Mouse (Mus musculus) yolk sac, embryonic 10.5 days (tissue): Measurements from ENCODE around the gene Trio.
"Not testable (repeated sequence)": the region's sequence is repeated elsewhere in the genome, so short reads cannot be mapped to it uniquely, and the experiment has no call there.

ENCODE experiments used
- DNase-seq: peaks from one replicate; pipeline ENCODE4 v3.0.0-alpha.2; 2017; ENCODE audit warnings: low spot score

Gene Trio

DNA sequence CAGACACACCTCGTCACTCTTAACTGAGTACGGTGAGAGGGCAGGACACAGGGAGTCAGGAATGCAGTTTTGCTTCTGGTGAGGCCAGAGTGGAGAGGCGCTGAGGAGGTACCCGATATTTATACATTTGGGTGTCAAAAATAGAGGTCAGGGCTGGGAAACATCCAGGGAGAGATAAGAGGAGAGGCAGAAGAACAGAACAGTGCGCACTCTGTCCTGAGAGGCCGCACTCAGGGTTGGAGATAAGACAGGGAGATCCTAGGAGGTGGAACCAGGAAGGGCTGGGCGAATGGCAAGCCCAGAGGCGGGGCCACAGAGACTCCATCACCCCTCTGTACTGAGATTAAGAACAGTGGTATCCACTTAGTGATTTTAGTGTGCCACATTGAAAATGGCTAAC, 185.1 kb downstream of the Trio start:
- DNase-seq, result peak; percentile 37

- DNase-seq, result no peak
Observed at GRCm38 (mm10) chr15:27840125-27840524, 185.5 kb downstream of the Trio start.

DNA sequence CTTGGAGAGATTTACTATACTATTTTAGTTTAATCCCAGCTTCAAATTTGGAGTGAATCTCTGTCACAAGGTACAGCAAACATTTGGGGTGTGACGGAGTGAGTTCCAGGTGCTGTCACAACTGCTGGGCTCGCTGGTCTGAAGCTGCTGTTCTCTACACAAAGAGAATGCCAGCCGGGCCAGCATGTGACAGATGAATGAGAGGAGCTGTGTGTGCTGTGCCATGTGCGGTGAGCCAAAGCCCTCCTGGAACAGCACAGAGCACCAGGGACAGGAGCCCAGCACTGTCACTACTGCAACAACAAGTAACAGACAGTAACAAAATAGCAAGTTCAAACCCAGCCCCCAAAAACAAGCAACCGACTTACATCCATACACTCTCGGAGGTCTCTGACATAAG, 194.0 kb downstream of the Trio start:
- no peak for DNase-seq

DNA sequence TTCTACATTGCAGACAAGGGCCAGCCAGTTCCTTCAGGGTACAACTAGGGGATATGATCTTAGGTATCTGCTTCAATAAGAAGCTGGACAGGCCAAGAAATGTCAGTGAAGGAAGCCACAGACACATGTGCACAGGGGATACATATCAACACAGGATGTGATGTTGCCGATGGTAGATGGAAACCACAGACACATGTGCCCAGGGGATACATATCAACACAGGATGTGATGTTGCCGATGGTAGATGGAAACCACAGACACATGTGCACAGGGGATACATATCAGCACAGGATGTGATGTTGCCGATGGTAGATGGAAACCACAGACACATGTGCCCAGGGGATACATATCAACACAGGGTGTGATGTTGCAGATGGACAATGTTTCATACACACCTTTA, 197.8 kb downstream of the Trio start:
- DNase-seq, result not testable (repeated sequence)

DNA sequence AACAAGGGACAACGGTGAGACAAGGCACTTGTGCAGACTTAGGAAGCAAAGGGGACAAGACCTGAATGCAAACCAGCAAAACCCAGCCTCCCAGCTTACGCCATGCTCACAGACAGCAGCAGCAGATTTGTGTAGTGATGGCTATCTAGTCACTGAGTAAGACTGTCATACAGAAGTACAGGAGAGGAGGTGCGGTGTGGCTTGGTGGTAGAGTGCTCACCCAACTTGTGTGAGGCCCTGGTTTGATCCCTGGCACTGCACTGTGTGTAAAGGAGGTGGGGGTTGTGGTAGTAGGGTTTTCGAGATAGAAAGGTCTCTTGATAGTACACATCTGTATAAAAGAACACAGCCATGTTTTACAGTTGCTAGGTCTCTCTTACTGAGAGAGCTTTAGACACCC, 198.8 kb downstream of the Trio start:
- no peak for DNase-seq

DNA sequence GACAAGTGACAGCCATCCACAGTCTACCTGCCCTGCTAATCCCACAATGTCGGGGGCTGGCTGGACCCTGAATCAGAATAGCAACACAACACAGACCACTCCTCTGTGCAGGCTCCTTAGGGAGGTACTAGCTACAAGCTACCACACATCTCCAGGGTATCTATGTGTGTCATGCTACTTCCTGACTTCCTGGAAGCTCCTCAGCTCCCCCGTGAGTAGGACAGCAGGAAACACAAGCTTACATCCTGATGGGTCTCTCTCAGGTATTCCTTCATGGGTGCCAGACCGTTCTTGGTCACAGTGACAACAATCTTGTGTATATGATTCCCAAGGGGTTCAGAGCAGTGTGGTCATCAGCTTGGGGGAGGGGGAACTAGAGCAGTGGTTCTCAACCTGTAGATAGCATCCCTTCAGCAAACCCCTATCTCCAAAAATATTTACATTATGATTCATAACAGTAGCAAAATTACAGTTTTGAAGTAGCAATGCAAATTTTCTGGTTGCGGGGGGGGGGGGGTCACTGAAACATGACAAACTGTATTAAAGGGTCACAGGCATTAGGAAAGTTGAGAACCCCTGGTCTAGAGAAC, 199.5 kb downstream of the Trio start:
- DNase-seq, result no peak

DNA sequence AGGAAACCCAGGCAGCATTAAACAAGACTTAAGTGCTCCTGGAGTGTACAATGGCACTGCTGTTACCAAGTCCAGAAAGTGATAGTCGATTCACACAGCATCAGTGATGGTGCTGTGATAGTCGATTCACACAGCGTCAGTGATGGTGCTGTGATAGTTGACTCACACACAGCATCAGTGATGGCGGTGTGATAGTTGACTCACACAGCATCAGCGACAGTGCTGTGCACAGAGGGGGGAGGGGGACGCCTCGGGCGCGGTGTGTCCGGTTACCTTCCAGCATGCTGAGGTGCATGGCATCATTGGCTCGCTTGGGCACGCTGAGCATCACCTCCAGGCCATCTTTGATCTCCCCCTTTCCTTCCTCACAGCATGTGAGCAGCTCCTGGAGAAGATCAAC, 200.3 kb downstream of the Trio start:
- no peak for DNase-seq

DNA sequence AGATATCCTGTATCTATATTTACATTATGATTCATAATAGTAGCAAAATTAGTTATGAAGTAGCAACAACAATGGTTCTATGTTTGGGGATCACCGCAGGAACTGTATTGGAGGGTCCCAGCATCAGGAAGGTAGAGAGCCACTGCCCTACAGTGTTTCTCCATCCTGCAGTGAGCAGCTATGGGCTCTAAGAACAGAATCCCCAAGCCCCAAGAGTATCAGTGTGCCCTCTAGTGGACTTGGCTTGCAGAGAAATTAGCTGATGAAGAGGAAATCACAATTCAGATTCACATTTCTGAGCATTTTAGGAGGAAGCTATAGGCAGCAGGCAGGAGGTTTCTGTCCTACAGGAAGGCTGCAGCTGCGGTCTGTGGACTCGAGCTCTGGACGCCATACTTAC, 202.1 kb downstream of the Trio start:
- DNase-seq, result no peak

DNA sequence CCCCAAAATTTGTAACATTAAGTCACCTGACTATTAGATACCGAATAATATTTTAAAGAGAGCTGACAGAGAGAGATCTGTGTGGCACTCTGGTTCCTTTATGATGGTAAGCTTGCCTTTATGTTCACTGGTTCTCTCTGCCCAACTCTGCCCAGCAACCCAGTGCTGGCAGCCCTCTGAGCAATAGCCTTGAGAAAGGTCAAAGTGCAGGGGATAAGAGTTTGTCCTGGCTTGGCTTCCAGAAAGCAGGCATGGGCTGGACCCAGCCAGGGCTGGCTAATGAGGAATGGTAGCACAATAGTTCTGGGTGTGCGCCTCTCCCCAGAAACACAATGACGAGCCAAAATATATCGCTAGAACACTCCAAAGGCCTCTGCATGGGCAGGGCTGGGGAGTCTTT, 203.2 kb downstream of the Trio start:
- no peak for DNase-seq

DNA sequence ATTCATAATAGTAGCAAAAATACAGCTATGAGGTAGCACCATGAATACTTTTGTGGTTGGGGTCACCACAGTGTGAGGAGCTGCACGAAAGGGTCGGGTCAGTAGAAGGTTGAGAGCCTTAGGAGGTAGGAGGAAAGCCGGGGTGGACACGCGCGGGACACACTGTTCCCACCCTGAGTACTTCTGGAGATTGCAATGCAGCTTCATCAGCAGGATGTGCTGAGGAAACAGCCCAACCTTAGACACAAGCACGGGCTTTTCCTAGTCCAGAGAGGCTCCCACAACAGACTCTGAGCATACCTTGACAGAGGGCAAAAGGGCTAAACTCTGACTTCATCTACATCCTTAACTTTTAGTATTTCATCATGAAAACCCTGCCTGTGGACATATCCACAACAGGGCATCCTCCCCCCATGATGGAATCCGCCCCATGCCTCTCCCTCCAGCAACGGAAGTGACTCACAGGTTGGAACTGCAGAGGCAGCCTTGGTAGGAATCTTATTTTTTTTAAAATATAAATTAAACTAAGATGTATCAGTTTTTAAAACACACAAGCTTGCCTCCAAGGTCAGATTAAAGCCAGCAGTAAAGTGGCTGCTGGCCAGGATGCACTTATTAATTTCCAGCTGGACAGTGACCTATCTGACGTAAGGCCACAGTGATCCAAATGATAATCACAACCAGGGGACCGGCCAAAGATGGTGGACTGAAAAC, 203.8 kb downstream of the Trio start:
- DNase-seq, result no peak

DNA sequence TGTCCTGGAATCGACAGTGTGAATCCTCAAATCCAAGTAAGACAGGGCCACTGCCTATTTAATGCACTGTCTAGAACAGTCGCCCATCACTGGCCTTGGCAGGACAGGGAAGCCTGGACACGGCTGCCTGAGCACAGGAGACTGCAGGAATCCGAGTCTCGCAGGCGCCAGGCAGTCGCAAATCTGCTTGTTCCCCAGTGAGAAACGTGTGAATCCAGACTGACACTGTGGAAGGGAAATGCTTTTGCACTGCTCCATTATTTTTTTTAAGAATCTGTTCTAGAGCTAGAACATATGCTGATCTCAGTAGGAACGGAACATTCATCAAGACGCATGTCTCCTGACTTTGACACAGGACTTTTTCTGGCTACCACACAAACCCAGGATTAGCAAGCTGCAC, 208.6 kb downstream of the Trio start:
- no peak for DNase-seq

DNA sequence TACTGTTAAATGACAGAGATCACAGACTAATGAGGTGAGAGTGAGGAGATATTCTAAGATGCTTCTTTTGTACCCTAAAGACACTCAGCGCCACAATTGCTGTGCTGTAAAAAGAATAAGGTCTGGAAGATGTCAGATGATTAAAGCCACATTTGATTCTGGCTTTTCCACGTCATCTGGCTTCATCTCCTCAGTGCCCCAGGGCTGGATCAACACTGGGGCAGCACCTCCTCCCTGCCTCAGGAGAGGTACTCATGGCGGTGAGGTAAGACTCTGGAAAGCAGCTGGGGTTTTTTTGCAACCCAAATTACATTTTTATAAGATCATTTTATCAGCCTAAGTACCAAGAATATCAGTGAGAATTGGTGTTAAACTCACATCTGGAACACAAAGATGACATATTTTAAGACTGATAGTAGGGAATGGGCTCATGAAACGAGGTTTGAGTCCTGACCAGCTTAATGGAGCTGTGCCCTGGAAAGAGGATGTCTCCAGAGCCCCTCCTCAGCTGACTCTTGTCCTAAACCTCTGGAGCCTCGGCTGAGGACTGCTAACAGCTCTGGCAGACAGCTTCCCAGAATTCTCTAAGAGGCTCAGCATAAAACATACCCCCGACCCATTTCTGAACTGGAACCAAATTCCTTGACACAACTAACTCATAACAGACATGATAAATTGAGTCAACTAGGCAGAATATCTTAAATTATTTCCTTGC, 210.8 kb downstream of the Trio start:
- no peak for DNase-seq

DNA sequence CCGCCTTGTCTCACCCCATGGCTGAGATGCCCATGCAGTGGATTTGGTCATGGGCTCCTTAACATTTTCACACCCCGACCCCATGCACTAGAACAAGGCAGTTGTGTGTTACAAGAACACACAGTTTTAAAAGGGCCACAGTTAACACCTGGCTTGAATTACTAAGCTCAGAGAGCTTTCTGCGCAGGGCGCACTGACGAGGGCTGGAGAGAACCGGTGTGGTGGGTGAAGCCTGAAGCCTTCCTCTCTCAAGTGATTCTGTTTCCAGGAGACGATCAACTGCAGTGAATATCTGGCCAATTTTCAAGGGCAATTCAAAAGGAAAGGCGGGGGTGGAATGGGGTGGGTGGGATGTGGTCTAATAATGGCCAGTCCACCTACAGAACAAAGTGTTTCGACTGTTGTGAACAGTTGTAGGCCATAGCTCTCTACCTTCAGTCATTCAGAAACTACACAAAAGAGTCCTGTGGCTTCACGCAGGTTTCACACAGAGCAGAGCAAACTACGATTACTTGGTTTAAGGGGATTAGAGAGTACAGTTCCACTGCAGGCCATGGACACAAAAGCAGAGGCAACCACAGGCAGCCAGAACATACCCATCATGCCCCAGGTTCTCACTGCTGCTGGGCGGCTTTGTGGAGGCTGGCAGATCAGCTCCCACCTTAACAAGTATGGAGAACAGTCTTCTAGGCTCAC, 214.7 kb downstream of the Trio start:
- DNase-seq, result no peak

DNA sequence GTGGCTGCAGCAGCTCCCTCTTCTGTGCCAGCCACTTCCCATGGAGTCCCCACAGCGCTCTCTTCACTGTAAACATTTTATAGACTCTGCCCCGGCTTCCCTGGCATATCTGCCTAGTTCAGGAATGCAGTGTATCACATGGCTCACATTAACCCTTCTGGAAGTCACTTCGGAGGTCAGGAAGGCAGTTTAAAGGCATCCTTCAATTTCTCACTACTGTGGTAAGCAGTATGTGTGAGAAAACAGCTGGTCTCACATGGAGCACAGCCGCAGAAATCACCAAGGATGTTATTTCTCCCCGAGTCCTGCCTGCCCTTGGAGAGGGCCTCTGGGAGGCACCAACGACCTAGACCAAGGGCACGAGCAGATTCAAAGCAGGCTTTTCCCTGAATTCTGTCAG, 215.4 kb downstream of the Trio start:
- DNase-seq, result peak; percentile 42

- no peak for DNase-seq
Observed at GRCm38 (mm10) chr15:27808596-27809276, 216.9 kb downstream of the Trio start.

GRCm38 (mm10) chr15:27806219-27806618, 219.4 kb downstream of the Trio start:
- no peak for DNase-seq

DNA sequence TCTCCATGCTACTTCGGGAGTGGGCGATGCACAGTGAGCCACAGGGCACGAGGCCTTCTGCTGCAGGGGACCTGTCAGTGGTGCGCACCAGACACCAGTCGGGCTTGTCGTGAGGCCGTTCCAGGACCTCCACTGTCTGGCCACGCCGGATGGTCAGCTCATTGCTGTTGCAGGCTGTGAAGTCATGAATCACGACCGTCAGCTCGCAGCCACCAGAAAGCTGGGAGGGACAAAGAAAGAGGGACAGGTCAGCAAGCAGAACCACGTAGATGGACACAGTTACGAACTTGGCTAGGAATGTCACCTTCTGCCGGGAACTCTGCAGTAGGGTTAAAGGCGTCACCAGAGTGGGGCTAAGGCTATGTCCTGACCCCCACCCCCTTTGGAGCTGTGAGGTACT, 220.0 kb downstream of the Trio start:
- DNase-seq, result no peak

GRCm38 (mm10) chr15:27804447-27804846, 221.2 kb downstream of the Trio start:
- no peak for DNase-seq

GRCm38 (mm10) chr15:27803568-27804345, 221.9 kb downstream of the Trio start:
- no peak for DNase-seq

- DNase-seq, result no peak
Observed at GRCm38 (mm10) chr15:27802243-27802642, 223.4 kb downstream of the Trio start.

GRCm38 (mm10) chr15:27801177-27801576, 224.5 kb downstream of the Trio start:
- DNase-seq, result no peak
